Mouse (Mus musculus) C2C12 (cell line): ENCODE results near the gene Pld5. TPM values are rescaled to one million over a fixed set of nuclear protein-coding genes. Genes with fewer than 3 reads are reported as not detected.

ENCODE experiments used
- H3K27me3 ChIP-seq: one replicate; pipeline ENCODE4 v1.6.1; 2011; ENCODE audit not compliant: control insufficient read depth, insufficient read depth, insufficient read length
- H3K36me3 ChIP-seq: one replicate; pipeline ENCODE4 v1.6.1; 2011; ENCODE audit not compliant: control insufficient read depth, insufficient read depth
- H3K4me3 ChIP-seq: one replicate; pipeline ENCODE4 v1.5.1; 2011; ENCODE audit warnings: mild to moderate bottlenecking, control low read depth; ENCODE audit not compliant: poor library complexity, insufficient read depth, severe bottlenecking
- H3K79me2 ChIP-seq: one replicate; pipeline ENCODE4 v1.6.1; 2011; ENCODE audit not compliant: control insufficient read depth, insufficient read depth
- H3K79me3 ChIP-seq: one replicate; pipeline ENCODE4 v1.6.1; 2011; ENCODE audit warnings: low read depth, control low read depth
- H3ac ChIP-seq: one replicate; pipeline ENCODE3; 2011; ENCODE audit warnings: low read depth; ENCODE audit not compliant: control insufficient read depth, insufficient read length
- CEBPB ChIP-seq: IDR thresholded peaks from one replicate; pipeline ENCODE4 v1.6.1; 2011; ENCODE audit warnings: low read depth, mild to moderate bottlenecking, control low read depth, moderate library complexity
- CTCF ChIP-seq: IDR thresholded peaks from one replicate; pipeline ENCODE4 v1.5.1; 2011; ENCODE audit not compliant: control insufficient read depth, insufficient read depth, insufficient read length
- FOSL1 ChIP-seq: IDR thresholded peaks from one replicate; pipeline ENCODE4 v1.8.0; 2011; ENCODE audit warnings: mild to moderate bottlenecking, low read length; ENCODE audit not compliant: poor library complexity, insufficient read depth, severe bottlenecking
- MAX ChIP-seq: IDR thresholded peaks from one replicate; pipeline ENCODE4 v1.6.1; 2011; ENCODE audit warnings: mild to moderate bottlenecking, control low read depth
- MYOD1 ChIP-seq: IDR thresholded peaks from one replicate; pipeline ENCODE4 v1.6.1; 2011; ENCODE audit warnings: low read depth; ENCODE audit not compliant: control insufficient read depth, insufficient read length
- MYOG ChIP-seq: IDR thresholded peaks from one replicate; pipeline ENCODE4 v1.6.1; 2011; ENCODE audit not compliant: control insufficient read depth, insufficient read length; ENCODE audit errors: extremely low read depth
- USF1 ChIP-seq: IDR thresholded peaks from one replicate; pipeline ENCODE4 v1.6.1; 2011; ENCODE audit warnings: low read depth, mild to moderate bottlenecking, control low read depth, moderate library complexity
- polyA plus RNA-seq: library from polyadenylated mRNA; unstranded; fragments of >200 nt; fragmentation: generic; extraction: Trizol; gene quantifications from one replicate; pipeline ENCODE4 v1.2.1, GENCODE M21; 2012; ENCODE audit warnings: missing spikeins

Pld5 gene
- polyA plus RNA-seq, 1 experiment: not detected

GRCm38 (mm10) chr1:175913728-175914303 lies 361.3 kb downstream of the Pld5 start:
- Histone ChIP-seq H3ac (no peak overlapping the region), H3K36me3 (peaks cover 15% of the 10 kb centered on the region), H3K79me3 (no peaks in the 10 kb centered on the region), H3K79me2 (no peaks in the 10 kb centered on the region), H3K4me3 (no peak overlapping the region), H3K27me3 (no peaks in the 10 kb centered on the region)
- TF ChIP-seq MYOD1 (no peak), USF1 (no peak), CTCF (no peak), MAX (no peak), MYOG (no peak), CEBPB (no peak), FOSL1 (no peak)
